Mouse (Mus musculus) lung, postnatal 36 days (tissue): ENCODE results near the gene Pde4c.

Experiments used
- DNase-seq: peaks from one replicate; pipeline ENCODE4 v3.0.0; 2022; ENCODE audit warnings: mixed read lengths

Pde4c gene

DNA sequence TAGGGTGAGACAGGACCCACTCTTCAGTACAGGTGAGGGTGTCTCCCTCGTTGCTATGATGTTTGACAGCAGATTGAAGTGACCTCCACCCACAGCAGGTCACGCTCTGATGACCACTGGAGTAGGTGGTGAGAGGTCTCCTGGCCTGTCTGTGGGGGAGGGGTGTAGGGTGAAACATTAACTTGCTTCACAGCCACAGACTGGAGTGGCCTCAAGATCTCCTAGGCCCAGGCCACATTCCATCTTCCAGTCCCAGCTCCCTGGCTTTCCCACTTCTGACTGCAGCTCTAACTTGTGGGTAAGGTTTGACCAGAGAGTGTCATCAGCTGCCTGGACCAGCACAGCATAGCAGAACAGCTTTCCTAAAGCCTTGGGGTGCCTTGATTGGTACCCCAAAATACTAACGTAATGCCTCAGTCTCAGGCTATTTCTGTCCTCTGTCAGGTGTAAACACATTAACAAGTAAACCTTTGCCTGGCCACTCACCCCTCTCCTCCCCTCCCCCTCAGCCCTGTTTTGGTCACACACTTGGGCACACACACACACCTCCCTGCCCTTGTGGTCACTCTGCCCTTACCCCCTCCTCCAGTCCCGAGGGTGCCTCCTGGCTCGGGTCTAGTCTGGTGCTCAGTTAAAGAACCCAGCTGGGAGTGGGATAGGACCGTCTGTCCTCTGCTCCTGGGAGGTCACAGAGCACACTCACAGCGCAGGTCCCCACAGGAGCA lies at the start of gene Pde4c:
Gene Pde4c (plus strand): TSS at position 235 of the 725 bp plus-strand sequence.
- peak; percentile 87 for DNase-seq

GRCm38 (mm10) chr8:70674109-70674508 lies 49.4 kb upstream of the Pde4c start:
- no peak for DNase-seq

GRCm38 (mm10) chr8:70674716-70675115 lies 48.8 kb upstream of the Pde4c start:
- DNase-seq = no peak

DNA sequence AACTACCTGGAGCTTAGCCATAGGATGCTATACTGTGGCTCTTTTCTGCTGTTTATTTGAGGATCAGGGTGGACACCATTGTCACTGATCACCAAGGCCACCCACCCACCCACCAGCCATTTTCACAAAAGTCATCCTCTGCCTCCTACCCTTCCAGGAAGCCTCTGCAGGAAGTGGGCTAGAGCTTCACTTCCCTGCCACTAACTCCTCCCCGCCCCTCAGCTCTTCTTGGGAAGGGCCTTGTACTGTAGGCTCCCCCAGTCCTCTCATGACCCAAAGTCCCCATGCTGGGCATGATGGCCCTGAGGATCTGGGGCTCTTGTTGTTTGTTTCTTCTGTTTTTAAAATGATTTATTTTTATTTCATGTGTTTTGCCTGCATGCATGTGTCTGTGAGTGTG lies 48.2 kb upstream of the Pde4c start:
- DNase-seq = no peak

DNA sequence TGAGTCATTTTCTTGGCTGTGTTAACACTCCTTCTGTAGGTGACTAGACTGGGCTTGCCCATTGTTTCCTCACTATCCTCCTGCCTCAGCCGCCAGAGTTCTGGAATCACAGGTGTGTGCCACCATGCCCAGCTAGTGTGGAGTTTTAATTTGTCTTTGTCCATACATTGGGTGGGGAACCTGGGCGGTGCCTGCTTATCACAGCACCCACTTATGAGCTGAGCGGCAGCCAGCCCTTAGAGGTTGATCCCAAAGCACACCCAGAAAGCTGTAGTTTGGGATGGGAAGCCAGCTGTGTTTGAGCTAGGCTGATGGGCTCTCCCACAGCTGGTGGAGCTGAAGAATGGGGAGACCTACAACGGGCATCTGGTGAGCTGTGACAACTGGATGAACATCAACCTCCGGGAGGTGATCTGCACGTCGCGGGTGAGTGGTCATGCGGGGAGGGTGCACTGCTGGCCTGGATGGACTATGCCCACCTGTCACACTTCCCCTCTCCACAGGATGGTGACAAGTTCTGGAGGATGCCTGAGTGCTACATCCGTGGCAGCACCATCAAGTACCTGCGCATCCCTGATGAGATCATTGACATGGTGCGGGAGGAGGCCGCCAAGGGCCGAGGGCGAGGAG lies 46.0 kb upstream of the Pde4c start:
- DNase-seq = no peak

DNA sequence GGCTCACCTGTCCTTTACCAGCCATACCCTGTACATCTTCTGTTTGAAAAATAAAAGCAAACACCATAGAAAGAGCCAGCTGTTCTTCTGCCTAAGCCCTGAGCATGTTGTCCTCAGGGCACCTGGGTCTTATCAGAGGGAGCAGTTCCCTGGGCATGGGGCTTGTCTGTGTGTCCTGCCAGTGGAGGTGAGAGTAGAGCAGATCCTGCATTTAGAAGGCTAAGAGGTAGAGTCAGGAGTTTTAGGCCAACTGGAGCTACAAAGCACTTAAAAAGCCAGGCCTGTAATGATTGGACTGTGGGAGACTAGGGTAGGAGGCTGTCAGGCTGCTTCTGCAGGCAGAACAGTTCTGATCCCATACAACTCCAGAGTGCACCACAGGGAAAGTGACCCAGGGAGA lies 44.8 kb upstream of the Pde4c start:
- no peak for DNase-seq

DNA sequence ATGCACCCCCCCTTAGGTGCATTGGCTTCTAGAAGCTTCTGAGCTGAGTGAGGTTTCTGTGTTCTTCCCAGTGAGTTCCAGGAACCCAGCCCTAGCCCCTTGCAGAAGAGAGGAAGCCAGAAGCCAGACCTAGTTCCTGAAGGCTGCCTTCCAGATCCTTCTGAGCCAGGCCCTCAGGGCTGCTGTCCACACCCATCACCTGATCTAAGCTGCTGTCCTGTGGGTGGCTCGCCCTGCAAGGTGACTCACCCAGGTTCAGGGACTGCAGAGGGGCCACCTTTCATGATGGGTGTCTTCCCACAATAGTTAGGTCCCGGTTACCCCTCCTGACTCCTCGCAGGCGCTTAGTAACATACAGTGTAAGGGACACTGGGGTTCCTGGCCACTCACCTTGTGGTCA lies 44.1 kb upstream of the Pde4c start:
- no peak for DNase-seq

- no peak for DNase-seq
These were observed 43.5 kb upstream of the Pde4c start for GRCm38 (mm10) chr8:70680039-70680438.

- no peak for DNase-seq
These were observed 42.1 kb upstream of the Pde4c start for GRCm38 (mm10) chr8:70681410-70681809.

GRCm38 (mm10) chr8:70682193-70682592 lies 41.3 kb upstream of the Pde4c start:
- peak; percentile 84 for DNase-seq

DNA sequence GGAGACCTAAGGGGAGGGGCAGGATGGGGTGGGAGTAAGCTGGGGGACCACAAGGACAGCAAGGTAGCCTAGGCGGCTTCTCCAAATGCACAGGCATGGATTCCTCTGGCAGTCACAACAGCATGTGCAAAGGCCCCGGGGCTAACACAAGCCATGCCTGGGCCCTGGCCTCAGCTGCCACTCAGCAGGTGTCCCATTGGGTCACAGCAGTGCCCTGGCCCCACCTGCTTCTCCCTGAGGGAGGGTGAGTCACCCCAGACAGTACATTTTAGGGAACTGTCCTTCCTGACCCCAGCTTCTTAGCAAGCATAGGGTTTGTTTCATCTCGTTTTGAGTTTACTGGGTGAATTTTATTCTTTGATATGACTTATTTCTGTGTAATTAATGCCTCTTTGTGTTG lies 40.8 kb upstream of the Pde4c start:
- no peak for DNase-seq

GRCm38 (mm10) chr8:70684291-70684690 lies 39.2 kb upstream of the Pde4c start:
- no peak for DNase-seq

- DNase-seq = peak; percentile 62
These were observed 35.9 kb upstream of the Pde4c start for GRCm38 (mm10) chr8:70687576-70687975.

DNA sequence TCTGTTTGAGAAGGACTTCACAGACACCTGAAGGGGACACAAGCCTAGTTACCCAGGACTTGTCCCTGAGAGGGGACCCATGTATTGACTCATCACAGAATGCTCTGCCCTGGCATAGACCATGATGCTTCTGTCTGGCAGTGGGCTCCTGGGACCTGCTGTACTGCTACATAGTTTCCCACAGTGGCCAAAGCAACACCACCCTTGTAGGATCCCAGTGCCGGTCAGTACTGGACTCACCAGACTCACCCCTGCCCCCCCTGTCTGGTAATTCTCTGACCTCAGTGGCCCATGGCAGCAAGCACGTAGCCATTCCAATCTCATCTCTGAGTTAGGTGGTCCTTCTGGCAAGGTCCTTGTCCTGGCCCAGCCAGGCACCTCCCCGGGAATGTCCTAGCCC lies 35.4 kb upstream of the Pde4c start:
- no peak for DNase-seq

DNA sequence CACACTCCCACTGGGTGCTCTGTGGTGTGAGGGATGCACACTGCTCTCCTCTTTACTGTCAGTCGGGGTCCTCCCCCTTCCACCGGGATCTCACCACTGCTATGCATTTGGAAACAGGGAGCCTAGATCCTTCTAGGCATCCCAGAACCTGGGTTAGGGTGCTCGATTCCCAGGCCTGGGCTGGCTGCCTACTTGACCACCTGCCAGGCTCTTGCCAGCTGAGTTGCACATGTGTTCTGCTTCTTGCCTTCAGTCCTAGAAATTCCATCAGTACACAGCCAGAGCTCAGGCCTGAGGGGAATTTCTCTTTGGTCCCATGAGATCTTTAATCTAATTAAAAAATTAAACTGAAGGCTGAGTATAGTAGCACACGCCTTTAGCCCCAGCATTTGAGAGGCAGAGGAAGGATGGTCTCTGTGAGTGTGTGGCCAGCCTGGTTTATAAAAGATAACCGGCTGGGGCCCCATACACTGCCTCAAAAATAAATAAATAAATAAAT lies 33.6 kb upstream of the Pde4c start:
- DNase-seq = no peak

DNA sequence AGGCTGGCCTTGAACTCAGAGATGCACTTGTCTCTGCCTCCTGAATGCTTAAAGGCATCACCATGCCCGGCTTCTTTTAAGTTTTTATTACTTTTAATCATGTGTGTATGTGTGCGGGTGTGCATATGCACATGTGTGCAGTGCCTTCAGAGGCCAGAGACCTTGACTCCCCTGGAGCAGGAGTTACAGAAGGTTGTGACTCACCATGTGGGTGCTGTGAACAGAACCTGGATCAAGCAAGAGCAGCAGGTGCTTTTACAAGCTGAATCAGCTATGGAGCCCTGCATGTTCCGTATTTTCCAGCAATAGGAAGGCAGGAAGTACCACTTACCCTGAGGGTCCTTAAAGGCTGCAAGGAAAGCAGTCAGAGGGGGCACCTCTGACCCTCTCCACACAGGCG lies 32.3 kb upstream of the Pde4c start:
- DNase-seq = no peak

DNA sequence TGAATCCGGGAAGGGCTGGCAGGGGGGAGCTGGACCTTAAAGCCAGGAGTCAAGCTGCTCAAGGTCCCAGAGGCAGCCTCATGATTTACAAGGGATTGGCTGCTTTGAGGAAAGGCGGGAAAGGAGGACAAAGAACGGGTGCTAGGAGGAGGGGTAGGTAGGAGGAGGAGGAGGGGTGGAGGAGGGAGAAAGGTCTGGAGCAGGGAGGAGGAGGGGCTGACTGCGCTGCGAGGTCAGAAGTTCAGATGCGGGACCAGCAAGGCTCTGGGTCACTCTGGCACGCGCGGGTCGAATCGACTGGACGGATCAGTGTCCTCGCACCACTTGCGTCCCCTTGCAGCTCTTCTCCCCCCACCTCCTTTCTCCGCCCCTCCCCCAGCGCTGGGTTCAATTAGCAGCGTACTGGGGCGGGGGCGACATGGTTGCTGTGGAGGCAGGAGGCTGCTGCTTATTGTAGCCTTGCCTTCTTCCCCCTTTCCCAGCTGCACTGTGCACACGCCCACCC lies 31.7 kb upstream of the Pde4c start:
- no peak for DNase-seq

- no peak for DNase-seq
These were observed 29.9 kb upstream of the Pde4c start for GRCm38 (mm10) chr8:70693636-70694035.

DNA sequence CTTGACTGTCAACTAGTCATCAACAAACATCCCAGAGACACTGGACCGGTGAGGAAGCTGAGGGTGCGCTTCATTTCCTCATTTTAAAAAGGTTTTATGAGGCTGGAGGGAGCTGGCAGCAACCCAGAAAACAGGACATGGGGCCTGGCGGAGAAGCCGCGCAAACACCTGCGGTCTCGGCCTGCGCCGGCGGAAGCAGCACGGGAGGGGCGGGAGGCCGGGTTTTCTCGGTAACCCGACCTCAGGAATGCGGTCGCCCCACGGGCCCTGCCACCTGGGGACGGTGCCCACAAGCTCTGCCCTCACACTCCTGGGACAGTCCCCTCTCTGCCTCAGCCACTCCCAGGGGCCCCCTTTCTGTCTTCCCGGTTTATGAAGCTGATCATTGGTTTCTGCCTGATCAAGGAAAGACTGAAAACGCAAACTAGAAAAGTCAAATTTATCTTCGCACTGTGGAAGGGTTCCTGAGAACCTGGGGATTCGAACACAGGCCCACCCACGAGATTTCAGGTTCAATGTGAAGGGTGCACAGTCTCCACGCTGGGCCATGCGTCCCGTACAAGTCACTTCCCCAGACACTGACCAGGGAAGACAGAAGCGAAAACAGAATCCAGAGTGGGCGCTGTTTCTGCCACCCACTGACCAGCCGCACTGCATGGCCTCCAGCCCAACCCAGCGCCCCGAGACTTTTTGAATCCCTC lies 28.1 kb upstream of the Pde4c start:
- DNase-seq = peak; percentile 83

- DNase-seq = peak; percentile 84
These were observed 27.3 kb upstream of the Pde4c start for GRCm38 (mm10) chr8:70696019-70696885.

GRCm38 (mm10) chr8:70696946-70697345 lies 26.6 kb upstream of the Pde4c start:
- no peak for DNase-seq

DNA sequence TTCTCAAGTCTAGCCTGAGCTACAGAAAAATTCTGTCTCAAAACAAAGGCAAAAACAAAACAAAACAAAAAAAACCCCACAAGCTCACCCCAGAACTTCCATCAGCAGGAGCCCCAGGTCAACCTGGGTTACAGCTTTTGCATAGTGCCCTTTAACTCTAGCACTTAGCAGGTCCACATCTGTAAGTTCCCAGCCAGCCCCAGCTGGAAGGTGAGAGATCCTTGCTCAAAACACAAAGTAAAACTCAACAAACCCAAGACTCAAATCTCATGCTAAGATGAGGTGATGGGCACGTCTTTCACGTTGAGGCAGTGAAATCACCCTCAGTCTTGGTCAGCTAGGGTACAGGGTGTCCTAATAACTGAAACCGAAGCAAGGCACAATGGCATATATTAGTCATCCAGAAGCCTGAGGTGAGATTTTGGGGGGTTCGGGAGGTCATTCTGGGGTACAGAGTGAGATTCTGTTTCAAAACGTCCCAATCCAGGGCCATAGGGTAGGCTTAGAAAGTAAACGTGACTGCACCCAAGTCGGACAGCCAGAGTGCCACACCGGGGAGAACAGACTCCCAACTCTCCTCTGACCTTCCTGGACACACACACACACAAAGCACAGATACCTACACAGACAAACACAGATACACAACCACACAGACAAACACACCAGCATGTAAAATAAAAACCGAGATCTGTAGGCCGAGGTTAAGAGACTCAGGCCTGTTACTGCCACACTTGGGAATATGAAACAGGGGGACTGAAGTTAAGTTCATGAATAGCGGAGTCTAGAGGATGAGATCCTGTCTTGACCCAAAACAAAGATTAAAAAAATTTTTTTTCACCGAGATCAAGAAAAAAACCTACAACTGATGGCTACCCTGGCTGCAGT lies 25.9 kb upstream of the Pde4c start:
- no peak for DNase-seq
